Mouse (Mus musculus) midbrain, embryonic 12.5 days (tissue): ENCODE measurements around the gene 1700061G19Rik. TPM values are rescaled to one million over a fixed set of nuclear protein-coding genes. Genes with fewer than 3 reads are reported as not detected.
A peak's percentile ranks its signal among the peaks of the same experiment; 100 is the strongest.

Experiments used
- ATAC-seq: fragments of 200-750 bp; cut with Nextera tagmentation; 2 replicates; pipeline ENCODE4 v1.8.0; 2017; ENCODE audit warnings: low read depth, moderate TSS enrichment, moderate library complexity; ENCODE audit not compliant: low FRiP score
- H3K27ac ChIP-seq: fragments of 300-500 bp; sonication (generic); replicated peaks from 2 replicates; pipeline ENCODE4 v1.5.1; 2016; ENCODE audit warnings: mild to moderate bottlenecking
- H3K27me3 ChIP-seq: fragments of 300-500 bp; sonication (generic); 2 replicates; pipeline ENCODE4 v1.6.1; 2016; ENCODE audit warnings: mild to moderate bottlenecking
- H3K36me3 ChIP-seq: fragments of 300-500 bp; sonication (generic); 2 replicates; pipeline ENCODE4 v1.6.1; 2016
- H3K4me1 ChIP-seq: fragments of 300-500 bp; sonication (generic); 2 replicates; pipeline ENCODE4 v1.6.1; 2016
- H3K4me2 ChIP-seq: fragments of 300-500 bp; sonication (generic); replicated peaks from 2 replicates; pipeline ENCODE4 v1.6.1; 2016; ENCODE audit warnings: mild to moderate bottlenecking, moderate library complexity
- H3K4me3 ChIP-seq: fragments of 300-500 bp; sonication (generic); 2 replicates; pipeline ENCODE4 v1.5.1; 2016; ENCODE audit warnings: mild to moderate bottlenecking
- H3K9ac ChIP-seq: fragments of 300-500 bp; sonication (generic); replicated peaks from 2 replicates; pipeline ENCODE4 v1.6.1; 2016; ENCODE audit warnings: mild to moderate bottlenecking, moderate library complexity
- H3K9me3 ChIP-seq: fragments of 300-500 bp; sonication (generic); 2 replicates; pipeline ENCODE4 v1.6.1; 2016; ENCODE audit warnings: mild to moderate bottlenecking
- WGBS: fragments of 180-500 bp; shearing (Covaris S2); methylation state at CpG from one replicate; pipeline ENCODE4 v1.1.7; 2016; 5-methylcytosine and 5-hydroxymethylcytosine counted together
- polyA plus RNA-seq: library from polyadenylated mRNA; unstranded; fragments of >200 nt; fragmentation: Nextera tagmentation; extraction: Ambion mirVana; gene quantifications from 2 replicates; pipeline ENCODE4 v1.2.1, GENCODE M21; 2016

The 1700061G19Rik gene
- polyA plus RNA-seq, result 0.50 and 0.63 TPM in 2 replicates

DNA sequence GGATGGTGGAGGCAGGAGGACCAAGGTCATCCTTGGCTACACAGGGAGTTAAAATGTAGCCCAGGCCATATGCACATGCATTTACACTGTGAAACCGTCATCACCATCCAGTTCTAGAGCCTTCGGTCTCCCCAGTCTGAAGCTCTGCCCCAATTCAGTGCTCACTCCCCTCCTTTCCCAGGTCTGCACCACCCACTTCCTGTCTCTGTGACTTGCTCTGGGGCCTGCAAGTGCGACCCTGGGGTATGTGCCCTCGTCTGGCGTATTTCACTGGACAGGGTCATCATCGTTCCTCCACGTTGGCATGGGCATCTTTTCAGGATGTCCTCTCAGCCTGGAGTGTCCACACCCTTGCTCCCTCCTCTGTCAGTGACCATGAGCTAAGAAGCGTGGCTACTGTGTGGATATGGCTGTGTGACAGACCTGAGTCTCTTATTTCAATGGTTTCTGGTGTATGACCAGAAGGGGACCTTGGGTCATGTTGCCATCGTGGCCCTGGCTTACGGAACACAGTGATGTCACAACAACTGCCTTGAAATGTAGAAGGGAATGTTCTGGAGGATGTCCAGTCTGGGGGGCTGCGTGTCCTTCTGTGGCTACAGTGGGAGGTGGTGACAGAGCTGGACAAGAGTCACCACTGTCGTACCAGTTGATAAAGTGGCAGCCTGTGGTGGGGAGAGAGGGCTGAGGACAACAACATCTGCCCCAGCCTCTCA, at the start of gene 1700061G19Rik:
Gene 1700061G19Rik (plus strand): TSS at position 542 of the 716 bp plus-strand sequence.
- H3K9ac ChIP-seq, result no peak within 1 kb of the TSS
- H3K4me3 ChIP-seq, result no peak within 1 kb of the TSS
- no peak within 1 kb of the TSS for H3K27ac ChIP-seq
- no peaks in the 10 kb centered on the region for H3K36me3 ChIP-seq
- ATAC-seq, result no peak
- H3K4me1 ChIP-seq, result no peaks in the 10 kb centered on the region
- no peaks in the 10 kb centered on the region for H3K9me3 ChIP-seq
- H3K4me2 ChIP-seq, result no peak within 1 kb of the TSS
- 90% methylated on average over 12 of the region's 12 CpGs for WGBS
- no peaks in the 10 kb centered on the region for H3K27me3 ChIP-seq

DNA sequence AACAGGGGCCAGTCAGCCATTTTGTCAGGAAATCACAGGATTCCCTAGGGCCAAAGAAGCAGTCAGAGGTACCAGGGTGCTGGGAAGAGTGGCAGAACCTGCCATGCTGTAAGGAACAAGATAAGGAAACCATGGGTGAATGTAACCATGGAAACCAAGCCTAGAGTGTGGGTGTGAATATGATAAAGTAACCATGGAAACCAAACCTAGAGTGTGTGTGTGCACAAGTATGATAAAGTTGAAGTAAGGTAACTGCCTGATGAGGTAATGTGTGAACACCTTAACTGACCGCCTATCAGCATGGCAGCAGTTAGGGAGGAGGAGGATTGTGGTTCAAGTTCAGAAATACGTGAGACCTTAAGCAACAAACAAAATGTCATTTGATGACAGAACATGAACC, 48.6 kb upstream of the 1700061G19Rik start:
- 90% methylated on average over 2 of the region's 2 CpGs for WGBS
- Histone ChIP-seq H3K4me1 (peaks cover 16% of the 10 kb centered on the region), H3K4me2 (no peak overlapping the region), H3K9ac (no peak overlapping the region), H3K9me3 (no peaks in the 10 kb centered on the region), H3K4me3 (no peak overlapping the region), H3K27me3 (peaks cover 29% of the 10 kb centered on the region), H3K27ac (no peak overlapping the region), H3K36me3 (no peaks in the 10 kb centered on the region)
- no peak for ATAC-seq

GRCm38 (mm10) chr17:56829171-56829570, 46.1 kb upstream of the 1700061G19Rik start:
- WGBS, result 21% methylated on average over 11 of the region's 11 CpGs
- Histone ChIP-seq H3K4me2 (peak overlapping the region; percentile 73), H3K9me3 (no peaks in the 10 kb centered on the region), H3K9ac (0 out of 2 replicates have a peak overlapping the region, but pooled peaks have one; percentile 52), H3K27ac (no peak overlapping the region), H3K36me3 (no peaks in the 10 kb centered on the region), H3K27me3 (peaks cover 39% of the 10 kb centered on the region), H3K4me1 (peaks cover 16% of the 10 kb centered on the region), H3K4me3 (peak overlapping the region; percentile 74)
- ATAC-seq, result no peak

GRCm38 (mm10) chr17:56829795-56830194, 45.5 kb upstream of the 1700061G19Rik start:
- WGBS, result under 1% methylated on average over 27 of the region's 27 CpGs
- Histone ChIP-seq H3K27ac (no peak overlapping the region), H3K4me1 (peaks cover 16% of the 10 kb centered on the region)

DNA sequence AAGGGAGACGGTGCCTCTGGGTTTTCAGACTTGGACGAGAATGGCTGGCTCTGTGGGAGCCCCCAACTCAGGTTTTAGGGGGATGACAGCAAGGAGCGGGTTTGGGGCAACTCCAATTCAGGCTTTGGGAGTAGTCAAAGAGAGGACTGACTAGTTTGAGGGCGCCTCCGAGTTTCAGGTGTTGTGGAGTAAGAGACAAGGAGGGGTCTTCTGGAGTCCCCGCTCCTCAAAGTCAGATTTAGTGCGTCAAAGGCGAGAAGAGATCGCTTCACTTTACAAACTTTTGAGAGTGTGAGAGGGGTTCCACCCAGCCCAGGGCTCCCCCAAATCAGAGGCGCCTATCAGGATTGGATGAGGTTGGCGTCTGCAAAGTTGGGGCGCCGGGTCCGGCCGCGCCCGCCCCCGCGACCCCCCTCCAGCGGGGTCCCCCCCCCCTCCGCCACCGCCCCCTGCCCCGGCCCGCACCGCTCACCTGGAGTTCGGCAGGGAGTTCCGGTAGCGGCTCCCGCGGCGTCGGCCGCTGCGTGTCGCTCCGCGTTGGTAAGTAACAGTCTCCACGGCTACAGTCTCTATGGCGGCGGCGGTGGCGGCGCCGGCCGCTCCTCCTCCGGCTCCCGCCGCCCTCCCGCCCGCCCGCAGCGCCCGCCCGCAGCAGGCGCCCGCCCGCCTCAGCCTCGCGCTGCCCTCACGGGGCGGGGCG, 44.7 kb upstream of the 1700061G19Rik start, which contains the start of gene Rfx2:
Gene Rfx2 (minus strand): TSS at position 603 of the 700 bp plus-strand sequence.
- 0% methylated on average over 23 of the region's 62 CpGs for WGBS
- Histone ChIP-seq H3K27me3 (peaks cover 39% of the 10 kb centered on the region), H3K9me3 (no peaks in the 10 kb centered on the region), H3K9ac (peak within 1 kb of the TSS; percentile 52), H3K36me3 (no peaks in the 10 kb centered on the region), H3K27ac (no peak within 1 kb of the TSS), H3K4me3 (peak within 1 kb of the TSS; percentile 74), H3K4me2 (peak within 1 kb of the TSS; percentile 73), H3K4me1 (peaks cover 16% of the 10 kb centered on the region)
- ATAC-seq, result no peak

More at GRCm38 (mm10) chr17:56829795-56830194, 45.5 kb upstream of the 1700061G19Rik start:
- peak overlapping the region; percentile 73 for H3K4me2 ChIP-seq
- peak overlapping the region; percentile 74 for H3K4me3 ChIP-seq
- H3K9ac ChIP-seq, result peak overlapping the region; percentile 52
- H3K27me3 ChIP-seq, result peaks cover 39% of the 10 kb centered on the region
- H3K9me3 ChIP-seq, result no peaks in the 10 kb centered on the region
- H3K36me3 ChIP-seq, result no peaks in the 10 kb centered on the region
- no peak for ATAC-seq

- ATAC-seq, result peak; percentile 99
- Histone ChIP-seq H3K4me3 (peak overlapping the region; percentile 74), H3K27me3 (peaks cover 39% of the 10 kb centered on the region), H3K9ac (peak overlapping the region; percentile 52), H3K9me3 (no peaks in the 10 kb centered on the region), H3K27ac (no peak overlapping the region), H3K4me2 (peak overlapping the region; percentile 73), H3K36me3 (no peaks in the 10 kb centered on the region), H3K4me1 (peaks cover 16% of the 10 kb centered on the region)
- 1% methylated on average over 41 of the region's 42 CpGs for WGBS
These were observed 44.0 kb upstream of the 1700061G19Rik start for GRCm38 (mm10) chr17:56831111-56831816.

DNA sequence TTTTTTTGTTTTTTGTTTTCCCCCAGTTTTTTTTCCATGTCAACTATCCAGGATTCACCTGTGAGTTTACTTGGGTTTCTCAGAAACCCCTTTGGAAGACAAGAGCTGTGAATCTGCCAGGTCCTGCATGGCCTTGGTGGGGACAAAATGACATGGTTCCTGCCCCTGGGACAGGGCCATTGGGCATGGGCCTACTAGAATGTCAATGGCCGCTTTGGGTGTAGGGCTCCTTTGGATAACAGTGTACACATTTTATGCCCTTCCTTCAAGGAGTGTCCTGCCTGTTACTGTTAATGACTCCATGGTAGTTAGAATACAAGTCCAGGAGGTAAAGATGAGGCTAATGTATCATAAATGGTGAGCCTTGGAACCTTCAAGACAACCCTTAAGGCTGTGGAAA, 42.4 kb upstream of the 1700061G19Rik start:
- Histone ChIP-seq H3K9me3 (no peaks in the 10 kb centered on the region), H3K4me3 (no peak overlapping the region), H3K4me1 (peaks cover 16% of the 10 kb centered on the region), H3K4me2 (no peak overlapping the region), H3K9ac (no peak overlapping the region), H3K36me3 (no peaks in the 10 kb centered on the region), H3K27me3 (peaks cover 29% of the 10 kb centered on the region), H3K27ac (no peak overlapping the region)
- no peak for ATAC-seq
- 90% methylated on average over 1 of the region's 1 CpGs for WGBS

DNA sequence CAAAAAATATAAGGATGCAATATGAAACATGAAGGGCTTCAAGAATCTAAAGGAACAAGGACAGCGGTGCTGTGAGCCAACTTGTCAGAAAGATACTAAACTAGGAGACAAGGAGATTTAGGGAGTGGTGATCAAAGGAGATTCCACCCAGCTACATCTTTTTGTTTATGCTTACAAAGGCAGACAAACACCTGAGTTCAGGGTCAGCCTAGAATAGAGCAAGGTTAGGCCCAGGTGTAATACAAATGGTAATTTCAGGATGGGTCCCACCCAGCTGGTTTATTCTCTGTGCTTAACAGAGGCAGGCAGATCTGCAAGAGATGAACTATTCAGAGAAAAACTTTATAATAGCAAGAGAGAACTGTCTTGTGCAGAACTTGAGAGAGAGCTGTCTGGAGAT, 41.9 kb upstream of the 1700061G19Rik start:
- Histone ChIP-seq H3K9ac (no peak overlapping the region), H3K4me1 (peaks cover 16% of the 10 kb centered on the region), H3K9me3 (no peaks in the 10 kb centered on the region), H3K27ac (no peak overlapping the region), H3K4me2 (no peak overlapping the region), H3K36me3 (no peaks in the 10 kb centered on the region), H3K4me3 (no peak overlapping the region), H3K27me3 (peaks cover 27% of the 10 kb centered on the region)
- no peak for ATAC-seq
- WGBS, result 89% methylated on average over 1 of the region's 1 CpGs

DNA sequence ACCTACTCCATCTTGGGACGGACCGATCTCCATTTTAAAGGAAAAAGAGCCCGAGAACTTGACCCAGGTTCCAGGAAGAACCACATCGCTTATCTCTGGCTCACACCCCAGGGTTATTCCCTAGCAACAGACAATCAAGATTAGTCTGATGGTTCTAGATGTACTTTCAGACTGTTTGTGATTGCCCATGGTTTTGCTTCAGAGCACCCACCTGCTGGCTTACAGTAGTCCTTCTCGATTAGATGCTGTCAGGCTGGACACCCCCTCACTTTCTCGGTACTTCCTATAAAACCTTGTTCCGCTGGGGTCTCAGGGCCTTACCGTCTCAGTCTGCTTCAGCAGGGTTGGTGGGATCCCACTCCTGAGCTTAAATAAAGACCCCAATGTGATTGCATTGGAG, 38.9 kb upstream of the 1700061G19Rik start:
- Histone ChIP-seq H3K9ac (no peak overlapping the region), H3K4me2 (no peak overlapping the region), H3K36me3 (no peaks in the 10 kb centered on the region), H3K9me3 (no peaks in the 10 kb centered on the region), H3K4me1 (no peaks in the 10 kb centered on the region), H3K27ac (no peak overlapping the region), H3K4me3 (no peak overlapping the region), H3K27me3 (peaks cover 10% of the 10 kb centered on the region; the same call in 1 of the 2 replicates)
- 89% methylated on average over 8 of the region's 8 CpGs for WGBS
- ATAC-seq, result no peak

DNA sequence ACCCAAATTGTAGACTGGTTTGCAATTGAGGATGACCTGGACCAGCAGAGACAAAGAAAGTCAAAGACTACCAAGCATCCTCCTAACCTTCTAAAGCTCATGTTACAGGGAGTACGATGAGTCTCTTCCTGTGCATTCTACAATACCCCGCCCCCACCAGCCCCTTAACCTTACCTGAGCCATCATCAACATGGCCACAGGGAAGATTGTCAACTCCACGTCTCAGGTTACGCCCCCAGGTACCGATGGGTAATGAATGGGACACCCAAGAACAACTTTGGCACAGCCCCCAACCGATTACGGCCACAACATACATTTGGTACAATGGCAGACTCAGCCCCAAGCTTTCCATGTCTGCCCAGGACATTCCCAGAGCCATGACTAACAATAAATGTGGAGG, 34.8 kb upstream of the 1700061G19Rik start:
- 87% methylated on average over 7 of the region's 7 CpGs for WGBS
- H3K9me3 ChIP-seq, result no peaks in the 10 kb centered on the region
- H3K36me3 ChIP-seq, result no peaks in the 10 kb centered on the region
- no peak for ATAC-seq
- no peak overlapping the region for H3K4me2 ChIP-seq
- no peaks in the 10 kb centered on the region for H3K4me1 ChIP-seq
- no peak overlapping the region for H3K9ac ChIP-seq
- no peak overlapping the region for H3K4me3 ChIP-seq
- no peaks in the 10 kb centered on the region for H3K27me3 ChIP-seq
- no peak overlapping the region for H3K27ac ChIP-seq

DNA sequence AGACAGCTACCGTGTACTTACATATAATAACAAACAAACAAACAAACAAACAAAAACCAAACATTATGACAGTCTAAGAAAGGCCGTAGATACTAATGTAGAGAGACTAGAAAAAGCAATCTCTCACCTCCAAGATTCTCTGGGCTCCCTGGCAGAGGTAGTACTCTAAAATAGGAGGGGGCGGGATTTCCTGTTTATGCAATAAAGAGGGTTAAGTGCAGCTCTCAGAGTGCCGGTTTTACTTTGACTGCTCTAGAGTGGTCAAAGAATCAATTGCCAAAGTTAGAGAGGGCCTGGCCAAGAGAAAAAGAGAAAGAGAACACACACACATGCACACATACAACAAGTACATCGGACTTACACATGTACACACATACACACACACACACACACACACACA, 33.1 kb upstream of the 1700061G19Rik start:
- no peak overlapping the region for H3K4me2 ChIP-seq
- 88% methylated on average over 5 of the region's 5 CpGs for WGBS
- no peak overlapping the region for H3K27ac ChIP-seq
- H3K27me3 ChIP-seq, result no peaks in the 10 kb centered on the region
- no peaks in the 10 kb centered on the region for H3K9me3 ChIP-seq
- H3K36me3 ChIP-seq, result no peaks in the 10 kb centered on the region
- no peak for ATAC-seq
- H3K4me3 ChIP-seq, result no peak overlapping the region
- no peaks in the 10 kb centered on the region for H3K4me1 ChIP-seq
- no peak overlapping the region for H3K9ac ChIP-seq

DNA sequence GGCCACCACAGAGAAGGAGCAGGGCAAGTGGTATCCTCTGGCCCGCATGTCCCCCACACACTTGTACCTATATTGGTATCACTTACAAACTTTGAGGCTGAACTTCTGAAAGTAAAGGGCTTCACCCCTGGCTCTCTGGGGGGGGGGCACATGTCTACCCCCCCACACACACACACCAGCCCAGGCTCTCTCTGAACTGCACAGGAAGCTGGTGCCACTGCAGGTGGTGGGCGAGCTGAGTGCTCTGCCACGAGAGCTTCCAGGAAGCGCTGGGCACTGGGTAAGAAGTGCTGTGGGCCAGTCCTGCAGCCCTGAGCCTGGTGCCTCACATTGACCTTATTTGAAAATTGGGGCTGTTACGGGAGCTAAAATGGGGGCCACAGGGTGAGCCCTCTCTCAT, 31.6 kb upstream of the 1700061G19Rik start:
- Histone ChIP-seq H3K4me3 (no peak overlapping the region), H3K27ac (no peak overlapping the region), H3K9me3 (no peaks in the 10 kb centered on the region), H3K27me3 (0 out of 2 replicates have a peak, but pooled peaks cover 4% of the 10 kb centered on the region), H3K4me2 (no peak overlapping the region), H3K9ac (no peak overlapping the region), H3K4me1 (no peaks in the 10 kb centered on the region), H3K36me3 (no peaks in the 10 kb centered on the region)
- ATAC-seq, result no peak
- 83% methylated on average over 5 of the region's 5 CpGs for WGBS
